Mouse (Mus musculus) hindbrain, embryonic 12.5 days (tissue): ENCODE measurements around the gene Txlnb. TPM values are rescaled to one million over a fixed set of nuclear protein-coding genes. Genes with fewer than 3 reads are reported as not detected.
A peak's percentile ranks its signal among the peaks of the same experiment; 100 is the strongest.

Experiments
- ATAC-seq: fragments of 200-750 bp; cut with Nextera tagmentation; 2 replicates; pipeline ENCODE4 v1.8.0; 2017; ENCODE audit warnings: moderate TSS enrichment; ENCODE audit not compliant: low FRiP score
- H3K27ac ChIP-seq: fragments of 300-500 bp; sonication (generic); 2 replicates; pipeline ENCODE4 v1.5.1; 2016; ENCODE audit warnings: mild to moderate bottlenecking
- H3K27me3 ChIP-seq: fragments of 300-500 bp; sonication (generic); 2 replicates; pipeline ENCODE4 v1.6.1; 2016; ENCODE audit warnings: mild to moderate bottlenecking
- H3K36me3 ChIP-seq: fragments of 300-500 bp; sonication (generic); 2 replicates; pipeline ENCODE4 v1.6.1; 2016; ENCODE audit warnings: mild to moderate bottlenecking
- H3K4me1 ChIP-seq: fragments of 300-500 bp; sonication (generic); 2 replicates; pipeline ENCODE4 v1.6.1; 2016
- H3K4me2 ChIP-seq: fragments of 300-500 bp; sonication (generic); replicated peaks from 2 replicates; pipeline ENCODE4 v1.6.1; 2016; ENCODE audit warnings: mild to moderate bottlenecking
- H3K4me3 ChIP-seq: fragments of 300-500 bp; sonication (generic); 2 replicates; pipeline ENCODE4 v1.5.1; 2016; ENCODE audit warnings: mild to moderate bottlenecking
- H3K9ac ChIP-seq: fragments of 300-500 bp; sonication (generic); 2 replicates; pipeline ENCODE4 v1.6.1; 2016; ENCODE audit warnings: mild to moderate bottlenecking, moderate library complexity
- H3K9me3 ChIP-seq: fragments of 300-500 bp; sonication (generic); replicated peaks from 2 replicates; pipeline ENCODE4 v1.6.1; 2016; ENCODE audit warnings: mild to moderate bottlenecking
- WGBS: fragments of 180-500 bp; shearing (Covaris S2); methylation state at CpG from one replicate; pipeline ENCODE4 v1.1.7; 2016; 5-methylcytosine and 5-hydroxymethylcytosine counted together
- polyA plus RNA-seq: library from polyadenylated mRNA; unstranded; fragments of >200 nt; fragmentation: Nextera tagmentation; extraction: Ambion mirVana; gene quantifications from 2 replicates; pipeline ENCODE4 v1.2.1, GENCODE M21; 2016

Txlnb gene
- polyA plus RNA-seq, 1 experiment from 2014 or later, result 4.0 TPM

- 21% methylated on average over 3 of the region's 3 CpGs for WGBS
- H3K4me2 ChIP-seq, result no peak overlapping the region
- ATAC-seq, result peak; percentile 37; the same call in 1 of the 2 replicates
- no peak overlapping the region for H3K4me3 ChIP-seq
- H3K9me3 ChIP-seq, result no peaks in the 10 kb centered on the region
- H3K27me3 ChIP-seq, result no peaks in the 10 kb centered on the region
- H3K4me1 ChIP-seq, result peaks cover 24% of the 10 kb centered on the region
- H3K36me3 ChIP-seq, result no peaks in the 10 kb centered on the region
- H3K9ac ChIP-seq, result no peak overlapping the region
- H3K27ac ChIP-seq, result no peak overlapping the region
These were observed 35.0 kb downstream of the Txlnb start for GRCm38 (mm10) chr10:17831041-17831440.

- Histone ChIP-seq H3K4me3 (no peak overlapping the region), H3K9ac (no peak overlapping the region), H3K27me3 (no peaks in the 10 kb centered on the region), H3K9me3 (no peaks in the 10 kb centered on the region), H3K27ac (no peak overlapping the region), H3K36me3 (no peaks in the 10 kb centered on the region), H3K4me1 (peaks cover 14% of the 10 kb centered on the region), H3K4me2 (no peak overlapping the region)
- 88% methylated on average over 6 of the region's 6 CpGs for WGBS
- no peak for ATAC-seq
These were observed 39.0 kb downstream of the Txlnb start for GRCm38 (mm10) chr10:17835031-17835430.

- 97% methylated on average over 1 of the region's 1 CpGs for WGBS
- H3K9ac ChIP-seq, result no peak overlapping the region
- no peak overlapping the region for H3K27ac ChIP-seq
- peaks cover 7% of the 10 kb centered on the region for H3K4me1 ChIP-seq
- no peak for ATAC-seq
- no peak overlapping the region for H3K4me2 ChIP-seq
- no peaks in the 10 kb centered on the region for H3K36me3 ChIP-seq
- H3K9me3 ChIP-seq, result no peaks in the 10 kb centered on the region
- H3K4me3 ChIP-seq, result no peak overlapping the region
- H3K27me3 ChIP-seq, result no peaks in the 10 kb centered on the region
These were observed 40.2 kb downstream of the Txlnb start for GRCm38 (mm10) chr10:17836275-17836674.

GRCm38 (mm10) chr10:17842030-17842429 lies 46.0 kb downstream of the Txlnb start:
- 91% methylated on average over 3 of the region's 3 CpGs for WGBS

GRCm38 (mm10) chr10:17844781-17845537 lies 48.9 kb downstream of the Txlnb start:
- no peaks in the 10 kb centered on the region for H3K9me3 ChIP-seq
- no peak overlapping the region for H3K4me3 ChIP-seq
- ATAC-seq, result no peak
- H3K4me1 ChIP-seq, result no peaks in the 10 kb centered on the region
- no peaks in the 10 kb centered on the region; the same call in 1 of the 2 replicates for H3K36me3 ChIP-seq
- no peaks in the 10 kb centered on the region for H3K27me3 ChIP-seq
- WGBS, result 78% methylated on average over 4 of the region's 4 CpGs
- H3K4me2 ChIP-seq, result no peak overlapping the region
- no peak overlapping the region for H3K9ac ChIP-seq
- H3K27ac ChIP-seq, result no peak overlapping the region

More at GRCm38 (mm10) chr10:17842030-17842429, 46.0 kb downstream of the Txlnb start:
- no peaks in the 10 kb centered on the region; the same call in 1 of the 2 replicates for H3K36me3 ChIP-seq
- no peaks in the 10 kb centered on the region for H3K9me3 ChIP-seq
- H3K4me3 ChIP-seq, result no peak overlapping the region
- no peaks in the 10 kb centered on the region for H3K27me3 ChIP-seq
- no peak overlapping the region for H3K27ac ChIP-seq
- H3K9ac ChIP-seq, result no peak overlapping the region
- ATAC-seq, result no peak
- H3K4me1 ChIP-seq, result no peaks in the 10 kb centered on the region
- no peak overlapping the region for H3K4me2 ChIP-seq

- H3K9me3 ChIP-seq, result no peaks in the 10 kb centered on the region
- no peaks in the 10 kb centered on the region for H3K27me3 ChIP-seq
- WGBS, result 86% methylated on average over 9 of the region's 9 CpGs
- no peaks in the 10 kb centered on the region for H3K36me3 ChIP-seq
- no peak for ATAC-seq
- no peak overlapping the region for H3K4me2 ChIP-seq
- H3K9ac ChIP-seq, result no peak overlapping the region
- no peak overlapping the region for H3K27ac ChIP-seq
- H3K4me3 ChIP-seq, result no peak overlapping the region
- no peaks in the 10 kb centered on the region for H3K4me1 ChIP-seq
These were observed 61.7 kb downstream of the Txlnb start for GRCm38 (mm10) chr10:17857647-17858261.

GRCm38 (mm10) chr10:17860701-17861480 lies 64.9 kb downstream of the Txlnb start:
- Histone ChIP-seq H3K4me1 (no peaks in the 10 kb centered on the region), H3K36me3 (no peaks in the 10 kb centered on the region), H3K27ac (no peak overlapping the region), H3K9ac (no peak overlapping the region), H3K4me3 (no peak overlapping the region), H3K27me3 (no peaks in the 10 kb centered on the region), H3K9me3 (no peaks in the 10 kb centered on the region), H3K4me2 (no peak overlapping the region)
- no peak for ATAC-seq
- 82% methylated on average over 6 of the region's 6 CpGs for WGBS

- Histone ChIP-seq H3K27me3 (no peaks in the 10 kb centered on the region), H3K4me2 (no peak overlapping the region), H3K27ac (no peak overlapping the region), H3K36me3 (no peaks in the 10 kb centered on the region), H3K9ac (no peak overlapping the region), H3K4me1 (no peaks in the 10 kb centered on the region), H3K4me3 (no peak overlapping the region), H3K9me3 (no peaks in the 10 kb centered on the region)
- ATAC-seq, result peak; percentile 91
- WGBS, result 21% methylated on average over 5 of the region's 5 CpGs
These were observed 74.0 kb downstream of the Txlnb start for GRCm38 (mm10) chr10:17869822-17870662.

- H3K27ac ChIP-seq, result no peak overlapping the region
- H3K9ac ChIP-seq, result no peak overlapping the region
- ATAC-seq, result peak; percentile 29; the same call in 1 of the 2 replicates
- WGBS, result 31% methylated on average over 8 of the region's 8 CpGs
- no peak overlapping the region for H3K4me2 ChIP-seq
- 0 out of 2 replicates have a peak, but pooled peaks cover 6% of the 10 kb centered on the region for H3K4me1 ChIP-seq
- no peak overlapping the region for H3K4me3 ChIP-seq
- H3K36me3 ChIP-seq, result no peaks in the 10 kb centered on the region
- no peaks in the 10 kb centered on the region for H3K9me3 ChIP-seq
- H3K27me3 ChIP-seq, result no peaks in the 10 kb centered on the region
These were observed 82.2 kb downstream of the Txlnb start for GRCm38 (mm10) chr10:17878002-17878919.

GRCm38 (mm10) chr10:17880038-17880437 lies 84.0 kb downstream of the Txlnb start:
- H3K9me3 ChIP-seq, result no peaks in the 10 kb centered on the region
- 0 out of 2 replicates have a peak, but pooled peaks cover 6% of the 10 kb centered on the region for H3K4me1 ChIP-seq
- H3K9ac ChIP-seq, result no peak overlapping the region
- ATAC-seq, result no peak
- H3K27ac ChIP-seq, result no peak overlapping the region
- 84% methylated on average over 3 of the region's 3 CpGs for whole genome bisulfite sequencing
- no peak overlapping the region for H3K4me3 ChIP-seq
- H3K36me3 ChIP-seq, result no peaks in the 10 kb centered on the region
- H3K4me2 ChIP-seq, result no peak overlapping the region
- no peaks in the 10 kb centered on the region for H3K27me3 ChIP-seq

- no peak overlapping the region for H3K4me3 ChIP-seq
- H3K27me3 ChIP-seq, result no peaks in the 10 kb centered on the region
- H3K36me3 ChIP-seq, result no peaks in the 10 kb centered on the region
- 0 out of 2 replicates have a peak, but pooled peaks cover 6% of the 10 kb centered on the region for H3K4me1 ChIP-seq
- ATAC-seq, result no peak
- H3K9ac ChIP-seq, result no peak overlapping the region
- WGBS, result 59% methylated on average over 2 of the region's 2 CpGs
- no peak overlapping the region for H3K4me2 ChIP-seq
- H3K27ac ChIP-seq, result no peak overlapping the region
- H3K9me3 ChIP-seq, result no peaks in the 10 kb centered on the region
These were observed 84.7 kb downstream of the Txlnb start for GRCm38 (mm10) chr10:17880724-17881123.
